Mouse (Mus musculus) C2C12 (cell line): ENCODE data around the gene Cnnm2. TPM values are rescaled to one million over a fixed set of nuclear protein-coding genes. Genes with fewer than 3 reads are reported as not detected.

ENCODE experiments used
- H3K27me3 ChIP-seq: one replicate; pipeline ENCODE4 v1.6.1; 2011; ENCODE audit not compliant: control insufficient read depth, insufficient read depth, insufficient read length
- H3K36me3 ChIP-seq: one replicate; pipeline ENCODE4 v1.6.1; 2011; ENCODE audit not compliant: control insufficient read depth, insufficient read depth
- H3K4me3 ChIP-seq: one replicate; pipeline ENCODE4 v1.5.1; 2011; ENCODE audit warnings: mild to moderate bottlenecking, control low read depth; ENCODE audit not compliant: poor library complexity, insufficient read depth, severe bottlenecking
- H3K79me2 ChIP-seq: one replicate; pipeline ENCODE4 v1.6.1; 2011; ENCODE audit not compliant: control insufficient read depth, insufficient read depth
- H3K79me3 ChIP-seq: one replicate; pipeline ENCODE4 v1.6.1; 2011; ENCODE audit warnings: low read depth, control low read depth
- H3ac ChIP-seq: one replicate; pipeline ENCODE3; 2011; ENCODE audit warnings: low read depth; ENCODE audit not compliant: control insufficient read depth, insufficient read length
- CEBPB ChIP-seq: IDR thresholded peaks from one replicate; pipeline ENCODE4 v1.6.1; 2011; ENCODE audit warnings: low read depth, mild to moderate bottlenecking, control low read depth, moderate library complexity
- CTCF ChIP-seq: IDR thresholded peaks from one replicate; pipeline ENCODE4 v1.5.1; 2011; ENCODE audit not compliant: control insufficient read depth, insufficient read depth, insufficient read length
- FOSL1 ChIP-seq: IDR thresholded peaks from one replicate; pipeline ENCODE4 v1.8.0; 2011; ENCODE audit warnings: mild to moderate bottlenecking, low read length; ENCODE audit not compliant: poor library complexity, insufficient read depth, severe bottlenecking
- MAX ChIP-seq: IDR thresholded peaks from one replicate; pipeline ENCODE4 v1.6.1; 2011; ENCODE audit warnings: mild to moderate bottlenecking, control low read depth
- MYOD1 ChIP-seq: IDR thresholded peaks from one replicate; pipeline ENCODE4 v1.6.1; 2011; ENCODE audit warnings: low read depth; ENCODE audit not compliant: control insufficient read depth, insufficient read length
- MYOG ChIP-seq: IDR thresholded peaks from one replicate; pipeline ENCODE4 v1.6.1; 2011; ENCODE audit not compliant: control insufficient read depth, insufficient read length; ENCODE audit errors: extremely low read depth
- USF1 ChIP-seq: IDR thresholded peaks from one replicate; pipeline ENCODE4 v1.6.1; 2011; ENCODE audit warnings: low read depth, mild to moderate bottlenecking, control low read depth, moderate library complexity
- polyA plus RNA-seq: library from polyadenylated mRNA; unstranded; fragments of >200 nt; fragmentation: generic; extraction: Trizol; gene quantifications from one replicate; pipeline ENCODE4 v1.2.1, GENCODE M21; 2012; ENCODE audit warnings: missing spikeins

Cnnm2 gene
- polyA plus RNA-seq, 1 experiment = 4.1 TPM

DNA sequence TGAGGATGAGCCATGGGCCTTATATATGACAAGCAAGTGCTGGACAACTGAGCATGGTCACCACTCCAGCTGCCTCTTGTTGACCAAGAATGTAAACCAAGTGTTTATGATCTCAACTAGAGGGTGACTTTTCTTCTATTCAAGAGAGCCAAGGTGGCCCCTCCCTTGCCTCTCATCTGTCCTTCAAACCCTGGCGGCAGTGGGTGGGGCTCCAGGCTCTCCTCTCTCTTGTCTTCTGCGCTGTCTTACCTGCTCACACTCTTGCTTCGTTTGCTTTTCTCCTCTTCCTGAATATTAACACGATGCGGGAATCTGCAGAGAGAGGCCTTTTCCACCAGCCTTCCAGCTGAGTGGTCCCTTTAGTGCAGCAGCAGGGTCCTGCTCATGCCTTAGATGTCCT is 22.6 kb downstream of the Cnnm2 start:
- Histone ChIP-seq H3K79me2 (no peaks in the 10 kb centered on the region), H3ac (no peak overlapping the region), H3K79me3 (no peaks in the 10 kb centered on the region), H3K4me3 (no peak overlapping the region), H3K36me3 (no peaks in the 10 kb centered on the region), H3K27me3 (no peaks in the 10 kb centered on the region)
- TF ChIP-seq CTCF (no peak), MYOG (no peak), CEBPB (no peak), USF1 (no peak), FOSL1 (no peak), MAX (no peak), MYOD1 (no peak)

DNA sequence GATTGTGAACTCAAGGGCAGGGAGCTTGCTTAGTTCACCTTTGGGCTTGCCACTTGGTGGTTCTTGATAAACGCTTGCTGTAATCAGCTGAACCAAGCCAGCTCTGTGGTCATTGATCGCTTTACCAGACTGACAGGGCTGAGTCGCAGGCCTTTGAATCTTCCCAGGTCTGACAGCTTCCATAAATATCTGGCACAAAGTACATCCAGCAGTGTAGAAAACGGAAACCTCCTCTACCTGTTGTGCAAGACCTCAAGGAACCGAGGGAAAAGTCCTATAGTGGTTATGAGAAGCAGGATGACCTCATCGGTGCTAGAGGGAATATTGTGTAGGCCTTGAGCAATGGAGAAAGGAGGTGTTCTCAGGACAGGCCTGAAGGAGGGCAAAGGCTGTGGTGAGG is 23.1 kb downstream of the Cnnm2 start:
- Histone ChIP-seq H3K4me3 (no peak overlapping the region), H3ac (no peak overlapping the region), H3K79me3 (no peaks in the 10 kb centered on the region), H3K36me3 (no peaks in the 10 kb centered on the region), H3K79me2 (no peaks in the 10 kb centered on the region), H3K27me3 (no peaks in the 10 kb centered on the region)
- no peak for TF ChIP-seq FOSL1
- TF ChIP-seq CEBPB = peak; percentile 8

DNA sequence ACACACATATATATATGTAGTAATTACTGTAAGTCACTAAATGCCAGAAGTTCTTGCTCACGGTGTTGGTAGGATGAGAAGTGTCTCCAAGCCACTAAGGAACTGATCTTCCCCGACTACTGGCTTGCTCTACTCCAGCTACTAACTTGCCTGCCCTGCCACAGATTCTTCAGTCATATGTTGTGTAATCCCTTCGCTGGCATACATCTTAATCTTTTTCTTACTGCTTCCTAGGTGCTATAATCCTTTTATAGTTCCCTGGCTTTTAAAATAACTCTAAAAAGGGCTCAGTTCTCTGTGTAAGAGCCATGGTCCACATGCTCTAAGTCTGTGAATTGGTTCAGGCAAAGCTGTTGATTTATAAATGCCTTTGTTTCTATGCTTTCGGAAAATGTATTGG is 24.2 kb downstream of the Cnnm2 start:
- TF ChIP-seq MYOD1 = no peak
- no peak for TF ChIP-seq MAX
- no peak for TF ChIP-seq FOSL1
- no peak for TF ChIP-seq USF1
- no peak for TF ChIP-seq CEBPB
- TF ChIP-seq CTCF = no peak
- no peak for TF ChIP-seq MYOG
- Histone ChIP-seq H3K79me2 (no peaks in the 10 kb centered on the region), H3ac (no peak overlapping the region)

DNA sequence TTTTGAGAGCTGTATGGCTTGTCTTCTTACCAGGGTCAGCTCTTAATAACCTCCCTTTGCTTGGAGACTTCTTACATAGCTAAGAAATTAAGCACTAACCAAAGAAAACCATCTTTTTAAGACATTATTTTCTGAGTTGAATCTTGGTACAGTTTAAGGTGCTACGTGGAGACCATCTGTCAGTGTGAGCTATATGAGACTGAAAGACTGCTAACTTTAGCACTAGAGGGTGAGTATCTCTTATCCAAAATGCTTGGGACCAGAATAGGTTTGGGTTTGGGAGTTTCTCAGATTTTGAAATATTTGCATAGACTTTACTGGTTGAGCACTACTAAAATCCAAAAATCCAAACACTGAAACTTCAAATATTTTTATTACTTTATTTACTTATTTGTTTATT is 28.4 kb downstream of the Cnnm2 start:
- no peaks in the 10 kb centered on the region for H3K27me3 ChIP-seq
- no peak for TF ChIP-seq CTCF
- H3K36me3 ChIP-seq = no peaks in the 10 kb centered on the region
- no peaks in the 10 kb centered on the region for H3K79me3 ChIP-seq
- no peaks in the 10 kb centered on the region for H3K79me2 ChIP-seq
- no peak overlapping the region for H3K4me3 ChIP-seq
- H3ac ChIP-seq = no peak overlapping the region

More for the DNA sequence above, 24.2 kb downstream of the Cnnm2 start:
- no peak overlapping the region for H3K4me3 ChIP-seq
- no peaks in the 10 kb centered on the region for H3K36me3 ChIP-seq
- H3K79me3 ChIP-seq = no peaks in the 10 kb centered on the region
- H3K27me3 ChIP-seq = no peaks in the 10 kb centered on the region

DNA sequence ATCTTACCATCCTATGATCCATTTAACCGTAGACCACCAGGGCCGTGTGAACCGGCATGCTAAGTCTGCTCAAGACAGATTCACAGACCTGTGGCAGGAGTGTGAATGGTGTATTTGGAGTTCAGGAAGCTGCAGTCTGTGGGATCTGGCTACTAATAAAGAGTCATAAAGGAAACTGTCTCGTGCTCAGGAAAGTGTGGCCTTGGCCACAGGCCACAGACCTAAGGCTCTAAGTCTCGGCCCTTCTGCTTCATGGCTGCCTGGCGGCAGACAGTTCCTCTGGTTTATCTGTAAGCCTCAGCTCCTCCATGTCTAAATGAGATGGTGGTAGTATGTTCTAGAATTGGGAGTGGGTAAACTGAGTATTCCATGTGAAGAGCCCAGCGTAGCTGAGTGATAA is 30.0 kb downstream of the Cnnm2 start:
- no peak overlapping the region for H3ac ChIP-seq
- H3K79me2 ChIP-seq = no peaks in the 10 kb centered on the region
- no peaks in the 10 kb centered on the region for H3K36me3 ChIP-seq
- TF ChIP-seq USF1 = no peak
- H3K27me3 ChIP-seq = no peaks in the 10 kb centered on the region
- H3K4me3 ChIP-seq = no peak overlapping the region
- no peaks in the 10 kb centered on the region for H3K79me3 ChIP-seq

DNA sequence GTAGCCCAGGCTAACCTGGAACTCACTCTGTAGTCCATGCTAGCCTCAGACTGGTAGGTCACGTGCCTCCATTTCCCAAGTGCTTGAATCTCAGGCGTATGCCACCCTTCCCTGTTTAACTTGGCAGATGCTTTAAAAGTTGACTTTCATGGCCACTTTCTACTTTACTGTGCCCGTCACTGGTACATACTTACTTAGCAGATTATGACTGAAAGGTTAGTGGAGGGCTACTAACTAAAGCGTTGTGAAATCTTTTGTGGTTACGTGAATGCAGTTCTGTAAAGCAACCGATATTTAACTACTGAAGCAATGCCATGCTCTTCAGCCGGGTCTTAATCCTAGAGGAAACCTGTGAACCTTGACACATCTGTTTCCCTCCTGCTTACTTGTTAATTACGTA is 30.5 kb downstream of the Cnnm2 start:
- Histone ChIP-seq H3K79me2 (no peaks in the 10 kb centered on the region), H3K36me3 (no peaks in the 10 kb centered on the region), H3K79me3 (no peaks in the 10 kb centered on the region), H3K4me3 (no peak overlapping the region), H3ac (no peak overlapping the region), H3K27me3 (no peaks in the 10 kb centered on the region)
- TF ChIP-seq USF1 = no peak
- TF ChIP-seq MYOG = no peak
- no peak for TF ChIP-seq FOSL1
- no peak for TF ChIP-seq MYOD1
- no peak for TF ChIP-seq CEBPB

DNA sequence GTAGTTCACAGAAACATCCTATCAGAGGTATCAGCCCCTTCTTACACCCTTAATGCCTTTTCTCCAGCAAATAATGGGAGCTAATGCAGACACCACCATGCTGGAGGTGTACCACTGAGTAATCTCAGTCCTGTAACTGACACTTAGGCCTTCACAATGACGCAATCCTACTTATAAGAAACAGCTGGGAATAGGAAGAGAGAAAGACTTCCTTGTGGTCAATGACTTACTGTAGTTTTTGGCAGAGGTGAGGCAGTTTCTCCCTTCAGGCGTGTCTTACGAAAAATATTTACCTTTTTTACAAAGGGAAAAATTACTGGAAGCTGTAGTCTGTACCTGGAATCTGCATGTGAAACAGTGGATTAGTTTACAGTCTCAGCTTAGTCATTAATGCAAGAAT is 31.1 kb downstream of the Cnnm2 start:
- TF ChIP-seq CEBPB (peak; percentile 93), MYOD1 (peak; percentile 31), USF1 (no peak)
- no peaks in the 10 kb centered on the region for H3K27me3 ChIP-seq
- no peaks in the 10 kb centered on the region for H3K36me3 ChIP-seq
- no peaks in the 10 kb centered on the region for H3K79me2 ChIP-seq
- H3K79me3 ChIP-seq = no peaks in the 10 kb centered on the region
- H3ac ChIP-seq = no peak overlapping the region
- H3K4me3 ChIP-seq = no peak overlapping the region
